Mouse (Mus musculus) C2C12 (cell line): ENCODE data around the gene Tesk2. TPM values are rescaled to one million over a fixed set of nuclear protein-coding genes. Genes with fewer than 3 reads are reported as not detected.

ENCODE experiments used
- H3K27me3 ChIP-seq: one replicate; pipeline ENCODE4 v1.6.1; 2011; ENCODE audit not compliant: control insufficient read depth, insufficient read depth, insufficient read length
- H3K36me3 ChIP-seq: one replicate; pipeline ENCODE4 v1.6.1; 2011; ENCODE audit not compliant: control insufficient read depth, insufficient read depth
- H3K4me3 ChIP-seq: one replicate; pipeline ENCODE4 v1.5.1; 2011; ENCODE audit warnings: mild to moderate bottlenecking, control low read depth; ENCODE audit not compliant: poor library complexity, insufficient read depth, severe bottlenecking
- H3K79me2 ChIP-seq: one replicate; pipeline ENCODE4 v1.6.1; 2011; ENCODE audit not compliant: control insufficient read depth, insufficient read depth
- H3K79me3 ChIP-seq: one replicate; pipeline ENCODE4 v1.6.1; 2011; ENCODE audit warnings: low read depth, control low read depth
- H3ac ChIP-seq: one replicate; pipeline ENCODE3; 2011; ENCODE audit warnings: low read depth; ENCODE audit not compliant: control insufficient read depth, insufficient read length
- CEBPB ChIP-seq: IDR thresholded peaks from one replicate; pipeline ENCODE4 v1.6.1; 2011; ENCODE audit warnings: low read depth, mild to moderate bottlenecking, control low read depth, moderate library complexity
- CTCF ChIP-seq: IDR thresholded peaks from one replicate; pipeline ENCODE4 v1.5.1; 2011; ENCODE audit not compliant: control insufficient read depth, insufficient read depth, insufficient read length
- FOSL1 ChIP-seq: IDR thresholded peaks from one replicate; pipeline ENCODE4 v1.8.0; 2011; ENCODE audit warnings: mild to moderate bottlenecking, low read length; ENCODE audit not compliant: poor library complexity, insufficient read depth, severe bottlenecking
- MAX ChIP-seq: IDR thresholded peaks from one replicate; pipeline ENCODE4 v1.6.1; 2011; ENCODE audit warnings: mild to moderate bottlenecking, control low read depth
- MYOD1 ChIP-seq: IDR thresholded peaks from one replicate; pipeline ENCODE4 v1.6.1; 2011; ENCODE audit warnings: low read depth; ENCODE audit not compliant: control insufficient read depth, insufficient read length
- MYOG ChIP-seq: IDR thresholded peaks from one replicate; pipeline ENCODE4 v1.6.1; 2011; ENCODE audit not compliant: control insufficient read depth, insufficient read length; ENCODE audit errors: extremely low read depth
- USF1 ChIP-seq: IDR thresholded peaks from one replicate; pipeline ENCODE4 v1.6.1; 2011; ENCODE audit warnings: low read depth, mild to moderate bottlenecking, control low read depth, moderate library complexity
- polyA plus RNA-seq: library from polyadenylated mRNA; unstranded; fragments of >200 nt; fragmentation: generic; extraction: Trizol; gene quantifications from one replicate; pipeline ENCODE4 v1.2.1, GENCODE M21; 2012; ENCODE audit warnings: missing spikeins

Gene Tesk2
- polyA plus RNA-seq, 1 experiment: 12.0 TPM

- H3K79me2 ChIP-seq: no peaks in the 10 kb centered on the region
- no peak overlapping the region for H3K4me3 ChIP-seq
- H3ac ChIP-seq: no peak overlapping the region
- no peaks in the 10 kb centered on the region for H3K79me3 ChIP-seq
- TF ChIP-seq MYOG (no peak), CEBPB (peak; percentile 45), FOSL1 (peak; percentile 66), USF1 (no peak)
- no peaks in the 10 kb centered on the region for H3K27me3 ChIP-seq
- H3K36me3 ChIP-seq: peaks cover 15% of the 10 kb centered on the region
These were observed 48.3 kb downstream of the Tesk2 start for GRCm38 (mm10) chr4:116769060-116769459.

GRCm38 (mm10) chr4:116776391-116776790 lies 55.6 kb downstream of the Tesk2 start:
- no peaks in the 10 kb centered on the region for H3K27me3 ChIP-seq
- no peak overlapping the region for H3K4me3 ChIP-seq
- peaks cover 16% of the 10 kb centered on the region for H3K36me3 ChIP-seq
- no peaks in the 10 kb centered on the region for H3K79me3 ChIP-seq
- H3K79me2 ChIP-seq: no peaks in the 10 kb centered on the region
- TF ChIP-seq USF1 (no peak), CTCF (no peak), MAX (no peak), MYOG (no peak), FOSL1 (no peak), MYOD1 (no peak), CEBPB (no peak)
- no peak overlapping the region for H3ac ChIP-seq

GRCm38 (mm10) chr4:116777079-116777478 lies 56.3 kb downstream of the Tesk2 start:
- H3K4me3 ChIP-seq: no peak overlapping the region
- TF ChIP-seq FOSL1 (no peak), MYOG (no peak), CEBPB (no peak), USF1 (no peak), MYOD1 (no peak), CTCF (no peak), MAX (no peak)
- H3K36me3 ChIP-seq: peaks cover 10% of the 10 kb centered on the region
- H3K27me3 ChIP-seq: no peaks in the 10 kb centered on the region
- no peaks in the 10 kb centered on the region for H3K79me2 ChIP-seq
- no peaks in the 10 kb centered on the region for H3K79me3 ChIP-seq
- H3ac ChIP-seq: no peak overlapping the region

- H3K79me3 ChIP-seq: no peaks in the 10 kb centered on the region
- no peak for TF ChIP-seq MAX
- TF ChIP-seq USF1: no peak
- no peak for TF ChIP-seq CEBPB
- TF ChIP-seq FOSL1: no peak
- no peak for TF ChIP-seq CTCF
- no peak overlapping the region for H3K4me3 ChIP-seq
- peaks cover 7% of the 10 kb centered on the region for H3K36me3 ChIP-seq
- no peaks in the 10 kb centered on the region for H3K27me3 ChIP-seq
- no peaks in the 10 kb centered on the region for H3K79me2 ChIP-seq
- no peak overlapping the region for H3ac ChIP-seq
These were observed 59.8 kb downstream of the Tesk2 start for GRCm38 (mm10) chr4:116780541-116780940.

- H3K79me3 ChIP-seq: no peaks in the 10 kb centered on the region
- no peak overlapping the region for H3K4me3 ChIP-seq
- no peaks in the 10 kb centered on the region for H3K79me2 ChIP-seq
- no peak overlapping the region for H3ac ChIP-seq
- H3K36me3 ChIP-seq: no peaks in the 10 kb centered on the region
- TF ChIP-seq USF1 (no peak), CTCF (no peak), MYOD1 (no peak), MYOG (no peak), FOSL1 (no peak), CEBPB (no peak), MAX (no peak)
- no peaks in the 10 kb centered on the region for H3K27me3 ChIP-seq
These were observed 60.6 kb downstream of the Tesk2 start for GRCm38 (mm10) chr4:116781366-116781765.

DNA sequence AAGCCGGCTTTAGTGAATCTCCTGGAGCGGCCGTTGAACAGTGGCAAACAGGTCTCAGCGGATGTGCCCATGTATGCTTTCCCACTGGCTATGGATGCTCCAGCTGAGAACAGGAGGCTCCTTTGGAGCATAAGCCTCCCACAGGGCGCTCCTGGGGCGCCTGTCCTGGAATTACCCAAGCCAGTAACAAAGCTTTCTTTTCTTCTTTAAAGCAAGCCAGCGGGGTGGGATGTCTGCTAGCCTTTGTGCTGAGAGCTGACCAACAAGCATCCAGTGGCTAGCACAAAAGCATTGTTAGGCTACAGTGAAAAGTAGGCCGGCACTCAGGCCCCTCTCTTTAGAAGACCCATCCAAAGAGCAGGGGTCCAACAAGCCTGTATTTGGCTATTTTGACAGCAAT lies 61.4 kb downstream of the Tesk2 start:
- Histone ChIP-seq H3K27me3 (no peaks in the 10 kb centered on the region), H3ac (no peak overlapping the region), H3K36me3 (peaks cover 4% of the 10 kb centered on the region), H3K79me2 (no peaks in the 10 kb centered on the region), H3K4me3 (no peak overlapping the region), H3K79me3 (no peaks in the 10 kb centered on the region)
- no peak for TF ChIP-seq MYOG
- no peak for TF ChIP-seq CTCF
- no peak for TF ChIP-seq MAX
- TF ChIP-seq FOSL1: no peak
- TF ChIP-seq CEBPB: no peak
- TF ChIP-seq USF1: no peak
- TF ChIP-seq MYOD1: no peak
